ENCODE assay signal across 32 mouse cellular contexts in genomic region chr13:41611046-41611445, GRCm38 (mm10).
"Had no signal": no experiment of that assay in that cellular context is flagged by ENCODE, and none has a peak within 500 bp of the region (broad histone marks: within the 10 kb centered on the region; RNA-seq: fewer than 3 reads in every experiment).

No protein-coding gene starts in this region.

- H3K27ac ChIP-seq: heart, embryonic 10.5 days; heart, embryonic 13.5 days; heart, embryonic 15.5 days; hindbrain, embryonic 10.5 days; hindbrain, embryonic 12.5 days; hindbrain, embryonic 13.5 days; hindbrain, embryonic 14.5 days; hindbrain, embryonic 15.5 days; hindbrain, postnatal 0 days; intestine, embryonic 15.5 days; kidney, embryonic 15.5 days; kidney, postnatal 0 days; left cerebral cortex, adult 2 months had no signal

- DNase-seq: heart, postnatal 10 days; heart, postnatal 14 days; heart, postnatal 36 days; heart, postnatal 4 days; kidney, adult 11 months; kidney, adult 18-20 months; kidney, adult 2 months; kidney, adult 8-10 months; kidney, adult 9 months; kidney, postnatal 10 days; kidney, postnatal 14 days; kidney, postnatal 25 days; kidney, postnatal 4 days; layer of hippocampus, postnatal 36 days had no signal

- H3K9me3 ChIP-seq: heart, embryonic 10.5 days; heart, embryonic 13.5 days; heart, embryonic 15.5 days; hindbrain, embryonic 10.5 days; hindbrain, embryonic 12.5 days; hindbrain, embryonic 13.5 days; hindbrain, embryonic 15.5 days; intestine, embryonic 15.5 days; kidney, embryonic 15.5 days had no signal

- H3K36me3 ChIP-seq: heart, embryonic 10.5 days; heart, embryonic 13.5 days; heart, embryonic 15.5 days; hindbrain, embryonic 10.5 days; hindbrain, embryonic 12.5 days; hindbrain, embryonic 13.5 days; hindbrain, embryonic 15.5 days; intestine, embryonic 15.5 days; kidney, embryonic 15.5 days had no signal

- H3K4me3 ChIP-seq: heart, embryonic 10.5 days; heart, embryonic 13.5 days; heart, embryonic 15.5 days; hindbrain, embryonic 10.5 days; hindbrain, embryonic 12.5 days; hindbrain, embryonic 13.5 days; hindbrain, embryonic 15.5 days; intestine, embryonic 15.5 days; kidney, embryonic 15.5 days; left cerebral cortex, adult 2 months had no signal

- ATAC-seq: hindbrain, embryonic 16.5 days; hindbrain, postnatal 0 days; inflammation-experienced regulatory T-cells, adult 6 months; intestine, embryonic 15.5 days; intestine, embryonic 16.5 days; intestine, postnatal 0 days had no signal

- H3K9ac ChIP-seq: heart, embryonic 13.5 days; heart, embryonic 15.5 days; hindbrain, embryonic 12.5 days; hindbrain, embryonic 13.5 days; hindbrain, embryonic 14.5 days; hindbrain, embryonic 15.5 days; intestine, embryonic 15.5 days; kidney, embryonic 15.5 days had no signal

- H3K27me3 ChIP-seq: heart, embryonic 13.5 days; heart, embryonic 15.5 days; hindbrain, embryonic 12.5 days; hindbrain, embryonic 13.5 days; hindbrain, embryonic 15.5 days; intestine, embryonic 15.5 days; kidney, embryonic 15.5 days had no signal

- H3K4me2 ChIP-seq: heart, embryonic 11.5 days; heart, embryonic 13.5 days; heart, embryonic 15.5 days; hindbrain, embryonic 12.5 days; hindbrain, embryonic 13.5 days; hindbrain, embryonic 14.5 days; hindbrain, embryonic 15.5 days; intestine, embryonic 15.5 days; kidney, embryonic 15.5 days had no signal
